Mouse (Mus musculus): Measurements from ENCODE around the gene Usp3. TPM values are rescaled to one million over a fixed set of nuclear protein-coding genes. Genes with fewer than 3 reads are reported as not detected.

Gene Usp3
- polyA plus RNA-seq, 1 experiment: 70.5 TPM

DNA sequence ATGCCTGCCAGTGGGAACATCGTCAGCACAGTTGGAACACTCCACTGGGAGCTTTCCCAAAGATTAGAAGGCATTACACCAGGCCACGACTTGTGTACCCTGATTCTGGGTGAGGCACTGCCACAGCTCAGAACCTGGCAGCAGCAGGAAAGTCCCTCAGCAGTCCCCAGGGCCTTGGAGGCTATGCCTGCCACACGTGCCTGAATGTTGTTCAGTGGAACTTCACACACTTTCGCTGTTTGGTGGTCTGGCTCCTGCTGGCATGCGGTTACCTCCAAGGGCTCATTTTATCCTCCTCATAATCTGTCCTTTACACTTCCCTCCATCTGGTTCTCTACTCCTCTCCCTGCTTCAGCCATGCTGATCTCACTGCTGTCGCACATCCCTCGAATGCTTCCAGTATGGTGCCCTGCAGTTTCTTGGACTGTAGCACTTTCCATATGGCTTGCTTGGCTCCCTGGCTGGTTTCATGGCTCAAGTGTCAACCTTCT lies 82.5 kb downstream of the Usp3 start:
- no peaks in the 10 kb centered on the region; the same call in 1 of the 2 replicates for H3K36me3 ChIP-seq (ENCODE audit: control insufficient read depth, insufficient read depth, low read length)
- H3K4me3 ChIP-seq (ENCODE audit: control insufficient read depth, insufficient read depth, low read length): no peak overlapping the region
- no peak for DNase-seq
- H3K27ac ChIP-seq (ENCODE audit: control insufficient read depth, insufficient read depth, low read length): no peak overlapping the region
- peaks cover 36% of the 10 kb centered on the region for H3K4me1 ChIP-seq (replicated peaks; ENCODE audit: control insufficient read depth, insufficient read depth, low read length)
- H3K27me3 ChIP-seq (ENCODE audit: control insufficient read depth, insufficient read depth, low read length): no peaks in the 10 kb centered on the region
- 91% methylated on average over 7 of the region's 7 CpGs for WGBS
- TF ChIP-seq POLR2A (IDR thresholded peaks at IDR 0.05; ENCODE audit: control insufficient read depth, extremely low read depth, insufficient read depth, low read length, poor library complexity) (no peak), CTCF (IDR thresholded peaks at IDR 0.05; ENCODE audit: borderline replicate concordance, control insufficient read depth, extremely low read depth, insufficient read depth, low read length, poor library complexity) (no peak)

DNA sequence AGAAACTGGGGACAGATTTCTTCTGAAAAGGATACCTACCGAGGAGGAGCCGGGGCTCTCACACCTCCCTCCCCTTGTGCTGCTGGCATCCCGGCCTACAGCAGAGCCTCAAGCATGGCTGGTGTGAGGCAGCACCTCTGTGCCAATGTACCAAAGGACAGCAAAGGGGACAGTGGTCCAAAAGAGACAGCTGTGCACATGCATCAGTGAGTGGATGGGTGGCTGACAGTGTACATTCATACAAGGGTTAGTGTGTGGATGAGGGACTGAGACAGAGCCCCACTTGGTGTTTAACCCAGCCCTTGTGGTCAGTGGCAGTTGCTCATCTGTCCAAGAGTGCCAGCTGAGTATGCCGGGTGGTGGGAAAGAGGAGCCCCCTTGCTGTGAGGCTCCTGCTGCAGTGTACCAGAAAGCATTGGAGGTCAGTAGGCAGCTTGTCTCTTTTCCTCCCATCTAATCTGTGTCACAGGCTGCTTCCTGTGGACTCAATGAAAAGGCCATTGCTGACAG lies 84.0 kb downstream of the Usp3 start:
- Histone ChIP-seq H3K36me3 (ENCODE audit: control insufficient read depth, insufficient read depth, low read length) (no peaks in the 10 kb centered on the region; the same call in 1 of the 2 replicates), H3K4me3 (ENCODE audit: control insufficient read depth, insufficient read depth, low read length) (no peak overlapping the region), H3K27ac (ENCODE audit: control insufficient read depth, insufficient read depth, low read length) (no peak overlapping the region), H3K27me3 (ENCODE audit: control insufficient read depth, insufficient read depth, low read length) (no peaks in the 10 kb centered on the region), H3K4me1 (replicated peaks; ENCODE audit: control insufficient read depth, insufficient read depth, low read length) (peaks cover 43% of the 10 kb centered on the region)
- 89% methylated on average over 4 of the region's 4 CpGs for WGBS
- no peak for DNase-seq
- TF ChIP-seq CTCF (IDR thresholded peaks at IDR 0.05; ENCODE audit: borderline replicate concordance, control insufficient read depth, extremely low read depth, insufficient read depth, low read length, poor library complexity) (no peak), POLR2A (IDR thresholded peaks at IDR 0.05; ENCODE audit: control insufficient read depth, extremely low read depth, insufficient read depth, low read length, poor library complexity) (no peak)

DNA sequence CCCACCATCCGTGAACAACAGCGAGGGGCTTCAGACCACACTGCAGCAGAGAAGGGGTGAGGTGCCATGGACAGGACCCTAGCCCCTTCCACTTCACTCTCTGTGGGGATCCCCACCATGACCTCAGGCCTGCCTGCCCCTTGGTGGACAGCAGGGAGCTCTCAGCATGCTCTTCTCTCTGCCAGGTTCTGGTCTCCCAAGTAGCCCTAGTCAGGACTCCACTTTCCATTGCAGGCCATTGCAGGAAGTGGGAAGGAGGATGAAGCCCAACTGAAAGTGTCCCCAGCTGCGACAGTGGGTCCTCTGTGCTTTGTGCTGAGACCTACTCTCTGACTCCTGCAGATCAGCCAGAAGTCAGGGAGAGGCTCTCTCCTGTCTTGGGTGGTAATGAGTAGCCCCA lies 85.3 kb downstream of the Usp3 start:
- H3K27me3 ChIP-seq (ENCODE audit: control insufficient read depth, insufficient read depth, low read length): no peaks in the 10 kb centered on the region
- no peak overlapping the region for H3K27ac ChIP-seq (ENCODE audit: control insufficient read depth, insufficient read depth, low read length)
- DNase-seq: no peak
- no peaks in the 10 kb centered on the region; the same call in 1 of the 2 replicates for H3K36me3 ChIP-seq (ENCODE audit: control insufficient read depth, insufficient read depth, low read length)
- peaks cover 39% of the 10 kb centered on the region for H3K4me1 ChIP-seq (replicated peaks; ENCODE audit: control insufficient read depth, insufficient read depth, low read length)
- TF ChIP-seq CTCF (IDR thresholded peaks at IDR 0.05; ENCODE audit: borderline replicate concordance, control insufficient read depth, extremely low read depth, insufficient read depth, low read length, poor library complexity): no peak
- TF ChIP-seq POLR2A (IDR thresholded peaks at IDR 0.05; ENCODE audit: control insufficient read depth, extremely low read depth, insufficient read depth, low read length, poor library complexity): no peak
- H3K4me3 ChIP-seq (ENCODE audit: control insufficient read depth, insufficient read depth, low read length): no peak overlapping the region
- WGBS: 93% methylated on average over 3 of the region's 3 CpGs

DNA sequence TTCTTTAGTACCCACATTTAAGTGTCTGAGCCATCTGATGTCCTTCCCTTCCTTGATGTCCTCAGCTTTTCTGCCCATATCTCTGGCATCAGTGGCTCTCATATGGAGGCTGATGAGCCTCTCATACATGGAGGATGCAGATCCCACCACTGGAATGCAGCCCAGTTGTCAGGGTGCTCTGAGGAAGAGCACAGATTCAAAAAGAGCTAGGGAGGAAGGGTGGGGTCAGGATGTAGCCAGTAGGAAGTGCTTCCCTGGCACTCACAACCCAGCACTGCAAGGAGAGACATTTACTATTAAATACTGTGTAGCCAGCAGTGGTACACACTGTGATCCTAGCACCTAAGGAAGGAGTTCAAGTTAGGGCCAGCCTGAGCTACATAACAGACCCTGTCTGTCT lies 86.5 kb downstream of the Usp3 start:
- Histone ChIP-seq H3K4me1 (replicated peaks; ENCODE audit: control insufficient read depth, insufficient read depth, low read length) (peaks cover 36% of the 10 kb centered on the region), H3K4me3 (ENCODE audit: control insufficient read depth, insufficient read depth, low read length) (no peak overlapping the region), H3K27me3 (ENCODE audit: control insufficient read depth, insufficient read depth, low read length) (no peaks in the 10 kb centered on the region), H3K36me3 (ENCODE audit: control insufficient read depth, insufficient read depth, low read length) (peaks cover 8% of the 10 kb centered on the region), H3K27ac (ENCODE audit: control insufficient read depth, insufficient read depth, low read length) (no peak overlapping the region; the same call in 1 of the 2 replicates)
- TF ChIP-seq CTCF (IDR thresholded peaks at IDR 0.05; ENCODE audit: borderline replicate concordance, control insufficient read depth, extremely low read depth, insufficient read depth, low read length, poor library complexity): no peak
- no peak for TF ChIP-seq POLR2A (IDR thresholded peaks at IDR 0.05; ENCODE audit: control insufficient read depth, extremely low read depth, insufficient read depth, low read length, poor library complexity)
- DNase-seq: no peak

- Histone ChIP-seq H3K4me3 (ENCODE audit: control insufficient read depth, insufficient read depth, low read length) (no peak overlapping the region), H3K4me1 (replicated peaks; ENCODE audit: control insufficient read depth, insufficient read depth, low read length) (peaks cover 35% of the 10 kb centered on the region), H3K27ac (ENCODE audit: control insufficient read depth, insufficient read depth, low read length) (peak overlapping the region; percentile 11), H3K27me3 (ENCODE audit: control insufficient read depth, insufficient read depth, low read length) (no peaks in the 10 kb centered on the region), H3K36me3 (ENCODE audit: control insufficient read depth, insufficient read depth, low read length) (peaks cover 8% of the 10 kb centered on the region)
- TF ChIP-seq CTCF (IDR thresholded peaks at IDR 0.05; ENCODE audit: borderline replicate concordance, control insufficient read depth, extremely low read depth, insufficient read depth, low read length, poor library complexity): no peak
- TF ChIP-seq POLR2A (IDR thresholded peaks at IDR 0.05; ENCODE audit: control insufficient read depth, extremely low read depth, insufficient read depth, low read length, poor library complexity): no peak
- no peak for DNase-seq
- WGBS: 90% methylated on average over 4 of the region's 4 CpGs
Measured at GRCm38 (mm10) chr9:66506011-66506410, 86.9 kb downstream of the Usp3 start.

DNA sequence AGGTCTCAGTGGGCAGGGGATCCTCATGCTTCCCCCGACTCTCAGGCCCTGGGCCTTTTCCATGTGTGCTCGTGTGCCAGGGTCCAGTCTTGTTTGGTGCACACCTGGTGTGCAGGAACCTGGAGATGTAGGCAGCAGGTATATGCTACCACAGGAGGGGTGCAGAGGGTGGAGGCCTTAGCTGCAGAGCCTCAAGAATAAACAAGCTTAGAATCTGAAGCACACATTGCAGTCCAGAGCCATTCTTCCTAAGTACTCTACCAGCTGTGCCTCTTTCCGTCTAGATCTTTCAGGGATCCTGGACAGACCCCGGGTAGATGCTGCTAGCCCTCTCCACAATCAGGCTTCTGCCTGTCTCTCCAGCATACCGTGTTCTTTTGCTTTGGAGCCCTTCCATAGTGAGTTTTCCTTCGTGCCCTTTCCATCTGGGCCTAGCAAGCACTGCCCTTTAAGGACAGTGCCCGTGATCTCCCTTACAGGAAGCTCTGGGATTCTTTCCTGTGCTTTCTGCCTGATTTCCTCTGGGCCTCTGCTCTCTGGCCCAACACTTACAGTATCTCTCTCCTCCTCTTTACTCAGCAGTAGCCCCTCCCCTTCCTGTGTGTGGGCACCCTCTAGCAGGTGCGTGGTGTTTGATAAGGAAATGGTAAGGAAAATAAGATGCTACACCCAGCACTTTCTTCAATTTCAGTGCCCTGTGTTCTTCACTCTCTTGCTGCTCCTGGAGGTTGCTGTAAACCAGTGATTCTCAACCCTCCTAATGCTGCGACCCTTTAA lies 87.6 kb downstream of the Usp3 start:
- Histone ChIP-seq H3K27me3 (ENCODE audit: control insufficient read depth, insufficient read depth, low read length) (no peaks in the 10 kb centered on the region), H3K4me3 (ENCODE audit: control insufficient read depth, insufficient read depth, low read length) (no peak overlapping the region), H3K27ac (ENCODE audit: control insufficient read depth, insufficient read depth, low read length) (peak overlapping the region; percentile 86), H3K36me3 (ENCODE audit: control insufficient read depth, insufficient read depth, low read length) (peaks cover 8% of the 10 kb centered on the region), H3K4me1 (replicated peaks; ENCODE audit: control insufficient read depth, insufficient read depth, low read length) (peaks cover 30% of the 10 kb centered on the region)
- WGBS: 51% methylated on average over 9 of the region's 9 CpGs
- no peak for TF ChIP-seq CTCF (IDR thresholded peaks at IDR 0.05; ENCODE audit: borderline replicate concordance, control insufficient read depth, extremely low read depth, insufficient read depth, low read length, poor library complexity)
- TF ChIP-seq POLR2A (IDR thresholded peaks at IDR 0.05; ENCODE audit: control insufficient read depth, extremely low read depth, insufficient read depth, low read length, poor library complexity): no peak
- DNase-seq: peak; percentile 78
